Mouse (Mus musculus) cerebellum, adult 18-20 months (tissue): ENCODE data around the gene Hsd3b1.
"Not testable (repeated sequence)": the region's sequence is repeated elsewhere in the genome, so short reads cannot be mapped to it uniquely, and the experiment has no call there.

Experiments
- DNase-seq, 2 experiments: peaks; one replicate each; pipeline ENCODE4 v3.0.0; 2021

Gene Hsd3b1

DNA sequence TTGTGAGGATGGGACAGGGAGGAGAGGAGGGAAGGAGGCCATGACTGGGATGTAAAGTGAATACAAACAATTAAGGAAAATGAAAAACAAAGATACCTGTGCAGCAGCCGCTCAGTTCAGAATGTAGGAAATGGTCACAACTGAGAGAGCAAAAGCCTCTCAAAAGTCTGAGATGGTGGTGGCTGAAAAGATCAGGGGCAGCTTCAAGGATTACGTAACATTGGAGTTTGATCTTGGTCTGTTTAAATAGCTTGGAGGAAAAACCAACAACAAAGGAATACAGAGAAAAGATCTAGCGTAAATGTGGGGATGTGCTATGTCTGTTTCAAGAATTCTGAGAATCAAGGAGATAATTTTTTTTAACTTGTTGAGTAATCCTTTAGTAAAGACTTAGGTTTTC, at the start of gene Hsd3b1:
TSS of gene Hsd3b1 (minus strand) at position 219 of the 400 bp plus-strand sequence.
- no peak for DNase-seq

DNA sequence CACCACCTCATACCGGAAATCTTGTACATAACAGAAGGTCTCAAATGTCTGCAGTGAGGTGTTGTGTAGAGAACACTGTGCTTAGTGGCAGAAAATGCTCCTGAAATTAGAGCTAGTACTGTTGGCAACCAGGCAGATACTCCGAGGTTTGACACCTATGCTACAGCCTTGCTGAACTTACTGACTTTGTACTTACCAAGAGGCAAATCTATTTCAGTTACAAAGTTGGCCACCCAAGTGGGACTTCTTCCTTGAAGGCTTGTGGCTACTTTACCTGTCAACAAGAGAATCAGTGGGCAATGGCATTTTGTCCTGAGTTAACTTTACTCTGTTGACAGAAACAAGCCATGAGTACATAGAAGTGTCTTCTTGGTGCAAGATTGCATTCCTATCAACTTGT, 38.0 kb upstream of the Hsd3b1 start:
- no peak for DNase-seq

DNA sequence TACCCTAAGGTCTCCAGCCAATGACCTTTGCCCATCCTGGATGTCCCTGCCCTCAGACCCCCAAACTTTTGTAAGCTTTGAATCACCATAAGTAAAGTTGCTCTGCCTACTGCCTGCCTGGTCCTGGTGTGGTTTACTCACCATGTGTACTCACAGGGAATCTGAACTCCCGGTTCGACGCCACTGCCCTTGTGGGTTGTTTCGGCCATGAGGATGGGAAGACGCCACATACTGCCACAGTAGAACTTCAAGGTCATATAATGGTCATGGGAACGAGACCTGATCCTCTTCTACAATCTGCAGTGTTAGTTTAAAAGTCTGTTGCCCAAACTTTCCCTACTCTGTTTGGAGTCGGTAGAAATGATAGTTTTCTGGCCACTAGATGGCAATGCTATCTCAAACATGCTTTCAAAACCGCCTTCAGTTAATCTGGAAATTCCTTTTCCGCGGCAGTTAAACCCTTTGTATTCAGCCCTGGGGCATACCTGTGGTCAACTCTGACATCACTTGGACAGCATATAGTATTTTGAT, 35.5 kb upstream of the Hsd3b1 start:
- no peak for DNase-seq

DNA sequence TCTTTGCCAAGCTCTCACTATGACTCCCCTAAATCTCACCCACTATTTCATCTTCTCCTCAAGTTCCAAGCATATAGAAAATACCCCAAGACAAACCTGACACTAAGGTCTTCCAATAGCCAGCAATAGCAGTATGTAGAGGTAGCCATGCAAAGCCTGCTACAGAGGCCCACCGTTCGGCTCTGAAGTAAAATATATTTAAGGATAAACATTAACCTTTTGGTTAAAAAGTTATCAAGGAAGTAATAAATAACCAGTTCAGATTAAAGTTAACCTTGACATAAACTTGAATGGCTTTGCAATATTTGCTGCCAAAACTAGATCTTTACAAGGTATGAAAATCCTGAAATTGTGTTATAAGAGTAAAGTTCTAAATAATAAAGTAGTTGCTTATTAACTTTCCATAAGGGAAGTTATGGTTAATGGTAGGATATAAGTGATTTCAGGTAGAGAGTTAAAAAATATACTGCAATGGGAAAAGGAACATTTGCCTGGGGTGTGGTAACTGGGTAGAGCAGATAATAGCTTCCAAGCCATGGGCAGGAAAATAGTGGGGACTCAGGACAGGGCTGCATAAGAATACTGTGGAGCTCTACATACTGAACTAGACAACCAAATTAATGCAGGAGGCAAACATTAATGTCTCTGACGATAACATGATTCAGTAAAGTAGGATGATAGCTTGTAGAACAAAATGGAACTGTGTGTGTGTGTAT, 33.6 kb upstream of the Hsd3b1 start, which contains the start of gene Hao2:
TSS of gene Hao2 (minus strand) at position 183 of the 716 bp plus-strand sequence.
- no peak for DNase-seq

DNA sequence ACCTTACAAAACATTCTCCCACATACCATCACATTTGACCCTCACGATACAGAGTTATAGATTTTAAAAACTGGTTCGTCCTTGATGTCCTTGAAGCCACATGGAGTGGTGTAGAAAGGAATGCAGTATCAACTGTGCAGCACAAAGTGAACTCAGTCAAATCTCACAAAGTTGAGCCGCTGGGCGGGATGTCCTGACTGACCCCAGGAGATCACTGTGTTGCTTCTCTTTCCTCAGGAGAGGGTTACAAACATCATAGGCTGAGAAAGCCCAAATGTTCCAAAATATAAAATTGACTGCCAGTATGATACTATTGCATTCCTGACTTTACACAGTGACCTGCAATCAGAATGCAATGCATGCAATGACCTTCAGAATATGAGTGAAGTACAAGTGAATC, 30.8 kb upstream of the Hsd3b1 start:
- DNase-seq, result no peak

DNA sequence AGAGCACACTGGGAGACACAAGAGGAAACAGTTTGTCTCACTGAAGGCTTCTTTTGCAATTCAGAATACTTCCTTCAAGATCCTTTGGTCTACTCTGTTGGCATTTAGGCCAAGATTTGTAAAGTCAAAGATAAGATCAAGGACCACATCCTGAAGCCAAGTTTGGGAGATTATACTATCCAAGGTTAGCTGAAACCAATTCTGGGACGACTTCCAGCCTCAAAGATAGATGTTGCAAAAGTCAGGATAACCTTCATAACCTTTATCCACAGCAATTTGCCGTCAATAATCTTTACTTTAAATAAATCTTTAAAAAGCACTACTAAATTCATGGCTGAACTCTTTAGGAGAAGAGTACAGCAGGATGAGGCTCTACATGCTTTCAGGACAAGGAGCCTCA, 28.6 kb upstream of the Hsd3b1 start:
- no peak for DNase-seq

DNA sequence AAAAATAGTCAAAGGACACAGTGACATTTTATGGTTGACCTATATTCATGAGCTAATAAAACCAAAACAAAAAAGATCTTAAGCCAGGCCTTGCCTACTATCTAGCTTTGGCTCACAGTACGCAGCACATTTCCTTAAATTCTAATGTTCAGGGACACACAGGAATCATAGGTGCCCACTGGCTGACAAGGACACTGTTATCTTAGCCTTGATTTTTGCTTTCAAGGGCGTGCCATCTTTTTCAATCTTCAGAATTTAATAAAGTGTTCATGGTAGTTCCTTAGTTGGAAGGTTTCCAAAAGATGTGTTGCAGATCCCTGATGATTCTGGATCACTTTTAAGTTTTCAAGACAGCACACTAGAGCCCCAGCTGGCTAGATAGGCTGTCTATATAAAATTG, 21.2 kb upstream of the Hsd3b1 start:
- no peak for DNase-seq

DNA sequence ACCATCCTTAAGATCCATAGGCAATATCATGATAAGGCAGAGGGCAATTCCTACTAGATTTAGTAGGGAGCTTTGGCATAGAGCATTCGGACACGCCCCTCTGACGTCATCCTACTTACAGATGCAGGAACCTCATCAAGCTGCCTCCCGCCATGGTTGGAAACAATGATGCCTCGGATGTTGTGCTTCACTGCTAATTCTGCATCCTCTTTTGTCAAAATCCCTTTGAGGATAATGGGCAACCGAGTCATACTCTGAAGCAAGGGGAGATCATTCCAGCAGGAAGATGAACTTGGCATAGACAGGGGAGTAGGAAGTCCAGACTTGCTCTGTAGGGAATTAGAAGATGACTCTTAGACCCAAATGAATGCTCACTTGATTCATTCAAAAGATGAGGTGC, 20.6 kb upstream of the Hsd3b1 start:
- DNase-seq, result no peak

DNA sequence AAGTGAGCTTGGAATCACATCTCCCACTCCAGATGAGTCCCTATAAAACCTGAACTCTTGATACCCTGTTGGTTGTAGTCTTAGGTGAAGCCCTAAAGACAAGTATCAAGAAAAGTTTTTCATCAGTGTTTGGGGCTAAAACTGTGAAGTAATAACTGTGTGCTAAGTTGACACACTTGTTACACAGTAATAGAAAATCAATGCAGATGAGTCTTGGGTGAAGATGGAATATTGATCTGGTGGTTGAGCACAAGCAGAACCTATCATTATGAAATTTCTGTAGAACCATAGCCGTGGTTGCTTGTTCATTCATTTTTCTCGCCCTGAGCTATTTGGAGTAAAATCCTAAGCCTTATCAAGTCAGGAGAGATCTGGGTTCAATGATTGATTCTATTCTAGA, 8.6 kb upstream of the Hsd3b1 start:
- DNase-seq, result no peak

DNA sequence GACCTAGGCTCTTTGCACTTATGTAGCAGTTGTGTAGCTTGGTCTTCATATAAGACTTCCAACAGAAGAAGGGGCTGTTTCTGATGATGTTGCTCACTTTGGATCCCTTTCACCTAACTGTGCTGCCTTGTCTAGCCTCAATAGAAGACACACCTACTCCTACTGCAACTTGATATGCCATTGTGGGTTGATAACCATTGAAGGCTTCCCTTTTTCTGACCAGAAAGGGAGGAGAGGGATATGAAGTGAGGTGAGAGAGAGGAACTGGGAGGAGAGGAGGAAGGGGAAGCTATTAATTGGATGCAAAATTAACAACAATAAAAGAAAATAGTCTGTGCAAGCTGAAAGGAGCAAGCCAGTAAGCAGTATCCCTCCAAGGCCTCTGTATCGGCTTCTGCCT, 3.2 kb upstream of the Hsd3b1 start:
- no peak for DNase-seq

DNA sequence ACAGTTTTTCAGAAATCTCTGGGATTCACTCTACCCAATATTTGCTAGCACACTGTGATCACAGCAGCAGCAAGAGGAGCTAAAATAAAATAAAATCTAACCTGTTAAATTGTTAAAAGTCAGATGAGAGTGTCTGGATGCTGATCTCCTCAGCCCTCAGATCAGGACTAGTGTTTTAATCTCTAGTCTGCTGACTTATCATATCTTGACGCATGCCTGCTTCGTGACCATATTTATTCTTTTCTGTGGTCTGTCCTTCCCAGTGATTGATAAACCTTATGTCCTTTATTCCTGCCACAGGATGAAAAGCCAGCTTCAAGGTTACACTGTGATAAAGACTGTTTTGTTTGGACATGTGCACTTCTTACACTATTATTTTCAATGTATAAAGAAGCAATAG, 1.5 kb downstream of the Hsd3b1 start:
- no peak for DNase-seq

DNA sequence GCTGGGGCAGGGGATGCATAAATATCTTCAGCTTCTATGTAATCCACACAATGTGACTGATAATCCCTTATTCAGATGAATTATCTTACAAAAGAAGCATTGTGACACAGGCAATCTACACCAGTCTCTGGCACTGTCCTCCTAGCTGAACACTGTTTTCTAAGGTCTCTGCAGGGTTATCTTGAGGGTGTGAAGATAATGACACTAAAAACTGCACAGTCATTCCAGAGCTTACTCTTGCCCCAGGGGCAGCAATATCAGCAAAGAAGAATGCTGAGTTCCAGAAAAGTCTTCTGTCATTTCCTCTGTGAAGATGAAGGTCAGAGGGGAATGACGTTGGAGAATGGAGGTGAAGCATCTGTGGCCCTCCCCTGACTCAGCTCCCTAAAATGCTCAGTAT, 2.7 kb downstream of the Hsd3b1 start:
- DNase-seq, result no peak

DNA sequence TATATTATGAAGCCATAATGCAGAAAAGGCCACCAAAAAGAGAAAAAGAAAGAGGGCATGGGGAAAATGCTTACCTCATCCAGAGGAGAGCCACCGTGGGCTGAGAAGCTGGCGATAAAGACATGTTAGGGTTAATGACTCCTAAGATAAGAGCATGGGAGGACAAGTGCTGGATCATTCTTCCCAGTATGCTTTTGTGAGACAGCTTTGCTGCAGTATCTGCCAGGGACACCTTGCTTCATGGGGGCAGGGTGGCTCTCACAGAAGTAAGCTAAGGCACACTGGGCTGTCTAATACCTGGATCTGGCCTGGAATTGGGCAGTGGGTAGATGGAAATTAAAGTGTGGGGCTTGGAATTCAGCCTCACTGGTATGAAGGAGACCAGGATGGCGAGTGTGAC, 4.4 kb downstream of the Hsd3b1 start:
- DNase-seq, result no peak

DNA sequence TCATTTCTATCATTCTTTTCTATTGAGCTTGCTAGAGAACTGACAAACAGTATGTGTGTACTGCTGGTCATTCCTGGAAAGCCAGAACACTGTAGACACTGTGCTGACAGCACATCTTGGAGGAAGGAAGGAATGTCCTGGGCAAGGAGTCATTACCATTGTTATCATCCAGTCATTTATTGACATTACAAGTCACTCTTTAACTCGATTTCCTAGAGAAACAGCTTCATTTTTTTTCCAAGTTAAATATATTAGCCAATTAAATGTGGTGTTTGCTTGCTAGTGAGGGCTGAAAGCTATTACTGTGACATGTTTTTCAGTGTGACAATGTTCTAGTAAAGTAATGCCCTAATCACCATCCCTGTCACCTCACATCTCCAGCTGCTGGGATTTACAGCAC, 5.9 kb downstream of the Hsd3b1 start:
- no peak for DNase-seq

DNA sequence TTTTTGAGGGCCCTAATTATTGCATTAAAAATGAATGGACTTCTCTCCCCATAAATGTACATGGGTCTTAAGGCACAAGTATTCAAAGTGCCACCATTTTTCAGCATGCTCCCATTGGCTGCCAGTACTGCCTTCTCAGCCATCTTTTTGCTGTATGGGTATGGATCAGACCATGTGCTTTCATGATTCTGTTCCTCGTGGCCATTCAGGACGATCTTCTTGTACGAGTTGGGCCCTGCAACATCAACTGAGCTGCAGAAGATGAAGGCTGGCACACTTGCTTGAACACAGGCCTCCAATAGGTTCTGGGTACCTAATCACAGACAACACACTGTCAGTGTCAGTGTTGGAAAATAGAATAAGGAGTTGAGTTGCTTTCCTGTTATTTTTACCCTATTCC, 6.5 kb downstream of the Hsd3b1 start:
- no peak for DNase-seq

DNA sequence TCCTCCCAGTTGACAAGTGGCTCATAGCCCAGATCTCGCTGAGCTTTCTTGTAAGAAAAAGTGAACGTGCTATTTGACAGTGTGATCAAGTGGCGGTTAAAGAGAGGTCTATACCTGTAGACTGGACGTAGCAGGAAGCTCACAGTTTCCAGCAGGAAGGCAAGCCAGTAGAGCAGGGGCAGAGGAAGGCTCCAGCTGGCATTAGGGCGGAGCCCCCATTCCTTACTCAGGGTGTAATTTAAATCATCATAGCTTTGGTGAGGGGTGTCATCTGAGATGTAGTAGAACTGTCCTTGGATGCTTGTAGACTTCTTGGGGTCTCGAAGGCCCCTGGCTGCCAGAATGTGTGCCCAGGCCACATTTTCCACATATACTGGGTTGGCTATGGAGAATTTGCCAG, 7.0 kb downstream of the Hsd3b1 start:
- no peak for DNase-seq

DNA sequence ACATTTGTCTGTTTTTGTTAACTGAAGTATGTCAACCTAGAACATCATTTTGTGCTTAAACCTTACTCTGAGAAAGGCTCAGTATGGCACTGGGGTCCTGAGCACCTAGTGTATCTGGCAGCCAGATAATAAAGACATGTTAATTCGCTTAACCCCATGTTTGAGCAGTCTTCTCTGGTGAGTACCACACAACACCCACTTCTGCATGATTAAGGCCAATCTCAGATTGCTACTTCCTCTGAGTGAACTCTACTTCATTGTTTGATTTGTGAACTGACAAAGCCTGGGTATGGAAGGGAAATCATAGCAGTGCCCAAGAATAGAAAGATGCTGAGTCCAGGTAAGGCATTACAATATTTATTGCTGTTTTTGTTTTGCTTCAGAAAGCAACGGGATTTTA, 7.7 kb downstream of the Hsd3b1 start:
- DNase-seq, result no peak

DNA sequence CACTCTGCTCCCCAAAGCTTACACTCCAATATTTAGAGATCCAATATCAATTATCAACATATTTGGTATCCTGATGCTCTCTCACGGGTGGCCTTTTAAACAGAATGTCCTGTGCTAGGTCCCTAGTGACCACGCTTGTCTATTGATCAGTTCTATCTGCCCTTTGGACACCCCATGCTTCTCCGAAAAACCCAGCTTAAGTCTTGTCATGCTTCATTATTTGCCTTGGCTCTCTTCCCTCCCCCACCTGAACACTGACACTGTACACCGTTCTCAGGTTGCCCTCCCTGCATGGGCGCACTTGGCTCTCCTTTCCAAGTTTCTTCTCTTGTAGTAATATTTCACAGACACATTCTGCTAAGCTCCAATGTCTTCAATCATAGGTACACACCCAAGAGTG, 9.3 kb downstream of the Hsd3b1 start:
- no peak for DNase-seq

DNA sequence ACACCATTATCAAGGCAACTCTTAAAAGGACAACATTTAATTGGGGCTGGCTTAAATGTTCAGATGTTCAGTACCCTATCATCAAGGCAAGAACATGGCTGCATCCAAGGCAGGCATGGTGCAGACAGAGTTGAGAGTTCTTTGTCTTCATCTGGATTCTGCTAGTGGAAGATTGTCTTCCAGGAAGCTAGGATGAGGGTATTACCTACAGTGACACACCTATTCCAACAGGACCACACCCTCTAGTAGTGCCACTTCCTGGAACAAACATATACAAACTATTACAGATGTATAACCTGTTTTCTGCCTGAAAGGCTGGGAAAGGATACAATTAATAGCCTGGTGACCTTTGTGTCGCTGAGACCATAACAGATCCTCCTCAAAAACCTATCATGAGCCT, 10.7 kb downstream of the Hsd3b1 start:
- DNase-seq, result no peak

DNA sequence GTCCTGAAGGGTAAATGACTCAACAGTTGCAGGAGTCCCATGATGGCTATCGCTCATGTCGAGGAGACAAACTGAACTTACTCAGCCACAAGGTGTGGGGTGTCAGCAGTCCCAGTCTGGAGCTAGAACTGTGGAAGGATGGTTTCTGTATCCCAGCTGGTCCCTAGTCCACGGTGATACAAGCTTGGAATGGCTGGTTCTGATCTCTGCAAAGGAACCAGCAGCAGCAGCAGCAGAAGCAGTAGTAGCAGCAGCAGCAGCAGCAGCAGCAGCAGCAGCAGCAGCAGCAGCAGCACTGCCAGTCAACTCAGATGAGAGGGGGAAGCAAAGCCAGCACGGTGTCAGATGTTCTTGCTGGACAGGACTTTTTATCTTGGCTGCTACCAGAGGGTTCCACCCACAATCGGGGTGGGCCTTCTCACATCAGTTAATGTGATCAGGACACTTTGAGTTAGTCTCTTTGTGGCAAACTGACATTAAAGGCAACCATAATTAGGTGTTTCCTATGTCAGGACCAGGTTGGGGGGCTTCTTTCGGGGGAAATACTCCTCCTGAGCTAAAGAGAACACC, 45.4 kb downstream of the Hsd3b1 start, which contains the start of gene Hsd3b6:
TSS of gene Hsd3b6 (minus strand) at position 343 of the 570 bp plus-strand sequence.
- DNase-seq, result no peak

DNA sequence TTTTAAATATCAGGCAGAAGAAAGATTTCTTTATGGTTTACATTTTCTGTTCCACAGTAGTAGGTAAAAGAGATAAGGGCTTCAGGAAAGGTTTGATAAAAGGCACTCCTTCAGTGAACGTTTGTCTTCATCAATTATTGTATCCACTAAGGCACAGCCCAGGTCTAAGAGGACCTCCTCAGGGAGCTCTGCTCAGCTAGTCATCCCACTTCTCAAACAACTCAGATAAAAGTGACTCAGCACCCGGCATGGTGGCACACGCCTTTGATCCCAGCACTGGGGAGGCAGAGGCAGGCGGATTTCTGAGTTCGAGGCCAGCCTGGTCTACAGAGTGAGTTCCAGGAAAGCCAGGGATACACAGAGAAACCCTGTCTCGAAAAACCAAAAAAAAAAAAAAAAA, 46.9 kb downstream of the Hsd3b1 start:
- DNase-seq, result not testable (repeated sequence)

DNA sequence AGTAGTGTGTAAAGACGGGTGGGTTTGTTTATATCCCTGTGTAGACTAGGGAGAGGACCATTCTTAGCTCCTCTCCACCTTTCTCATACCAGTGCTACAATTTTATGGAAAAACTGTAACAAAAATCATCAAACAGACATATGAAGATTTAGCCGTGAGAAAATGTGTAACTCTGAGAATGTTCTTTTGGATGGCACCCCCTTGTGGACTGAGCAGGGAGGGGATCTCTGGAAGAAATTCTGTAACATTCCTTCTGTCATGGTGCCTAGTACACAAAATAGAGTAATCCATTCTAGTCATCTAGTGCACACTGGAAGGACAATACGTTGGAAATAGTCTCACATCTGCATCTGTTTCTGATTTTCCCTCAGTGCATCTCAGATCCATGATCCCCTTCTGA, 54.6 kb downstream of the Hsd3b1 start:
- not testable (repeated sequence) for DNase-seq
